Comparison of ENCODE assay signal across 8 mouse cellular contexts in the genomic region with DNA sequence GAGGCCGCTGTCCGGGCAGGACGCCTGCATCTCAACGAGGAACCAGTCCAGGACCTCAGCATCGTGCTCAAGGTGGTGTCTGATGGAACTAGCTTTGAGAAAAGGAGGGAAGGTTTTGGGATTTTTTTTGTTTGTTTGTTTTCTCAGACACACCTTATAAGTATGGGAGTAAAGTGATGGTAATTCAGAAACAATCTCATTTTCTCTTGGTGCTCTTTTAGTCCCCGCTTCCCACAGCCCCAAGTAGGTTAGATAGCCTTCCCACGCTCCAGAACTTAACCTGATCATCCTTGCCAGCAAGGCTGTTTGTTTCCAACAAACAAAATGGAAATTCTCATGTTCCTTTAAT. TPM values are rescaled to one million over a fixed set of nuclear protein-coding genes. Genes with fewer than 3 reads are reported as not detected.
A peak's percentile ranks its signal among the peaks of the same experiment; 100 is the strongest.
DNase-seq lines count a peak whose midpoint lies in the region; ATAC-seq and TF ChIP-seq lines count a peak whose summit lies in the region.

No protein-coding gene starts in this region.

- no peaks in the 10 kb centered on the region for H3K27me3 ChIP-seq in cerebellum, adult 2 months (ENCODE audit: control insufficient read depth, insufficient read depth, low read length)
- H3K27me3 ChIP-seq in thymus, adult 2 months (ENCODE audit: control insufficient read depth, insufficient read depth, low read length), result no peaks in the 10 kb centered on the region
- H3K27me3 ChIP-seq in liver, embryonic 15.5 days, result peaks cover 4% of the 10 kb centered on the region; the same call in 1 of the 2 replicates

- H3K27ac ChIP-seq in cerebellum, adult 2 months (ENCODE audit: insufficient read depth, low read length), result no peak overlapping the region
- no peak overlapping the region for H3K27ac ChIP-seq in thymus, adult 2 months (ENCODE audit: control insufficient read depth, insufficient read depth, low read length)
- H3K27ac ChIP-seq in liver, embryonic 15.5 days (replicated peaks), result peak overlapping the region; percentile 87

- ATAC-seq in liver, embryonic 15.5 days (ENCODE audit: insufficient read depth), result no peak

- DNase-seq in cerebellum, adult 2 months, result no peak
- no peak for DNase-seq in cerebellum, adult 18-20 months
- no peak for DNase-seq in thymus, adult 2 months
- DNase-seq in thymus, postnatal 4 days, result no peak
- no peak for DNase-seq in adrenal gland, postnatal 36 days
- DNase-seq in natural killer cell, adult 2 months (ENCODE audit: low spot score in 2 of 2), result no peak
- DNase-seq in layer of hippocampus, postnatal 36 days, result no peak

- peaks cover 9% of the 10 kb centered on the region; the same call in 1 of the 2 replicates for H3K36me3 ChIP-seq in thymus, adult 2 months (ENCODE audit: control insufficient read depth, insufficient read depth, low read length)
- peaks cover 30% of the 10 kb centered on the region for H3K36me3 ChIP-seq in liver, embryonic 15.5 days (replicated peaks)

- 6% methylated on average over 7 of the region's 7 CpGs for WGBS in cerebellum, adult 2 months
- WGBS in thymus, adult 2 months, result 21% methylated on average over 7 of the region's 7 CpGs
- WGBS in liver, embryonic 15.5 days (ENCODE audit: insufficient replicate concordance), result 10% methylated on average over 7 of the region's 7 CpGs

- H3K4me1 ChIP-seq in cerebellum, adult 2 months (ENCODE audit: control insufficient read depth, insufficient read depth, low read length), result no peaks in the 10 kb centered on the region
- H3K4me1 ChIP-seq in thymus, adult 2 months (replicated peaks; ENCODE audit: control insufficient read depth, insufficient read depth, low read length), result no peaks in the 10 kb centered on the region; the same call in 1 of the 2 replicates
- peaks cover 18% of the 10 kb centered on the region for H3K4me1 ChIP-seq in liver, embryonic 15.5 days (replicated peaks)

- peak overlapping the region; percentile 62 for H3K4me3 ChIP-seq in cerebellum, adult 2 months (replicated peaks; ENCODE audit: insufficient read depth, low read depth, low read length)
- peak overlapping the region; percentile 98 for H3K4me3 ChIP-seq in thymus, adult 2 months (ENCODE audit: control insufficient read depth, insufficient read depth, low read length)
- H3K4me3 ChIP-seq in liver, embryonic 15.5 days (replicated peaks), result peak overlapping the region; percentile 98

- TF ChIP-seq POLR2A in cerebellum, adult 2 months (IDR thresholded peaks at IDR 0.05; ENCODE audit: borderline replicate concordance, insufficient read depth, low read length), result no peak
- TF ChIP-seq POLR2A in thymus, adult 2 months (IDR thresholded peaks at IDR 0.05; ENCODE audit: control insufficient read depth, extremely low read depth, insufficient read depth, low read length, poor library complexity), result no peak

- H3K9me3 ChIP-seq in liver, embryonic 15.5 days (replicated peaks), result no peaks in the 10 kb centered on the region

- H3K4me2 ChIP-seq in liver, embryonic 15.5 days, result peak overlapping the region; percentile 93

- TF ChIP-seq CTCF in cerebellum, adult 2 months (IDR thresholded peaks at IDR 0.05; ENCODE audit: borderline replicate concordance, insufficient read depth, low read depth, low read length), result no peak
- TF ChIP-seq CTCF in thymus, adult 2 months (IDR thresholded peaks at IDR 0.05; ENCODE audit: borderline replicate concordance, control insufficient read depth, extremely low read depth, insufficient read depth, low read length, poor library complexity), result no peak

- peak overlapping the region; percentile 82 for H3K9ac ChIP-seq in liver, embryonic 15.5 days

RNA-seq across cellular contexts. Expression of gene Rpusd2, which starts 0.8 kb away (rescaled TPM):
- polyA plus RNA-seq in cerebellum, adult 2 months (2012; rRNA removed), result 5.5 and 6.2 TPM in 2 replicates
- polyA plus RNA-seq in thymus, adult 2 months (2012; rRNA removed), result 7.8 and 10.4 TPM in 2 replicates
- polyA plus RNA-seq in liver, embryonic 15.5 days (2015; fragmentation: Nextera tagmentation; extraction: Ambion mirVana), result 2.6 and 2.8 TPM in 2 replicates
- 1 to 10 TPM; 5.0 to 5.1 TPM for total RNA-seq in adrenal gland, postnatal 36 days (2021)
- total RNA-seq in layer of hippocampus, postnatal 36 days (2021), result 1 to 10 TPM; 7.3 to 7.5 TPM

RNA-seq across cellular contexts. Expression of gene Ccdc32, which starts 6.2 kb away (rescaled TPM):
- 33.0 and 34.3 TPM in 2 replicates for polyA plus RNA-seq in cerebellum, adult 2 months (2012; rRNA removed)
- polyA plus RNA-seq in thymus, adult 2 months (2012; rRNA removed), result 6.1 and 7.1 TPM in 2 replicates
- polyA plus RNA-seq in liver, embryonic 15.5 days (2015; fragmentation: Nextera tagmentation; extraction: Ambion mirVana), result 12.3 and 12.4 TPM in 2 replicates
- total RNA-seq in adrenal gland, postnatal 36 days (2021), result 10 to 100 TPM; 16.7 to 18.8 TPM
- 10 to 100 TPM; 51.3 to 55.5 TPM for total RNA-seq in layer of hippocampus, postnatal 36 days (2021)

RNA-seq across cellular contexts. Expression of gene Knl1, which starts 11.5 kb away (rescaled TPM):
- 0.02 and 0.03 TPM in 2 replicates for polyA plus RNA-seq in cerebellum, adult 2 months (2012; rRNA removed)
- polyA plus RNA-seq in thymus, adult 2 months (2012; rRNA removed), result 3.8 and 4.8 TPM in 2 replicates
- polyA plus RNA-seq in liver, embryonic 15.5 days (2015; fragmentation: Nextera tagmentation; extraction: Ambion mirVana), result 55.2 and 59.3 TPM in 2 replicates
- 1 to 10 TPM; 2.1 to 2.4 TPM for total RNA-seq in adrenal gland, postnatal 36 days (2021)
- under 1 TPM; 0.37 to 0.48 TPM for total RNA-seq in layer of hippocampus, postnatal 36 days (2021)
